Mouse (Mus musculus): ENCODE measurements around the gene Msx1.

GRCm38 (mm10) chr5:37836267-37836646 lies 11.9 kb upstream of the Msx1 start:
- TF ChIP-seq CTCF (IDR thresholded peaks at IDR 0.05; ENCODE audit: low read depth) (no peak), EP300 (optimal IDR thresholded peaks at IDR 0.05) (no peak)
